Mouse (Mus musculus) neural tube, embryonic 10.5 days (tissue): ENCODE results near the gene Tmcc1.
"Not testable (repeated sequence)": the region's sequence is repeated elsewhere in the genome, so short reads cannot be mapped to it uniquely, and the experiment has no call there.

Source experiments
- DNase-seq: peaks from one replicate; pipeline ENCODE4 v3.0.0-alpha.2; 2017; ENCODE audit warnings: low spot score; ENCODE audit errors: extremely low spot score

The Tmcc1 gene

DNA sequence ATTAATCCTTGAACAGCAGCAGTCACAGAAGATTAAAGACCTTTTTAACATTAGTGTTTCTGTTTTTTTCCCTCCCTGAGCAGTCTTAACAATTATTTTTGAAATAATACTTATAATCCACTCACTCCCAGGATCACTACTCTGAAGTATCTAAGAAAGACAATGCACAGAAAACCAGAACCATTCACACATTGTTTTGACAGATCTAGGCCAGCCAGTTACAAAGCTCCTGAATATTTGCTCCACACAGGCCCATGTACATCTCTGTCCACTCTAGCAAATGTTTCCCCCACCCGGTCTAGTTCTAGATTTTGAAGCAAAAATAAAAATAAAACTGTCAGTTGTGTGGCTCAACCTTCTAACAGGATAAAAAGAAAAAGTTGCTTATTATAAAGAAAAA is 45.9 kb downstream of the Tmcc1 start:
- DNase-seq = no peak

DNA sequence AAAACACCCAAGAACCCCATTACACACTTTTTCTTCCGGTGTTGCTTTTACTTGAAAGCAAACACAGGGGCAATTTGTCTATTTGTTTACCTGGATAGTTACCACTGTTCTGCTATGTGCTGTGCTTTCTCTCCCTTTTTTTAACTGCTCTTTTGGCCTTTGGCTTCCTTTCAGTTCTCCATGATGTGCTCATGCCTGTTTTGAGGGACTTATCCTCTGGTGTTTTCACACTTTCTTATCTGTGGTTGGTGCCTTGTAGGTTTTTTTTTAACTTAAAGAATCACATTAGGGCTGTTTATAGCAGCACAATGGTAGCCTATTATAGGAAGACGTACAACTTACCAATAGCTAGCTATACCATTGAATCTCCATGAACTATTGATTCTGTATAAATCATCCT is 51.6 kb downstream of the Tmcc1 start:
- DNase-seq = no peak

DNA sequence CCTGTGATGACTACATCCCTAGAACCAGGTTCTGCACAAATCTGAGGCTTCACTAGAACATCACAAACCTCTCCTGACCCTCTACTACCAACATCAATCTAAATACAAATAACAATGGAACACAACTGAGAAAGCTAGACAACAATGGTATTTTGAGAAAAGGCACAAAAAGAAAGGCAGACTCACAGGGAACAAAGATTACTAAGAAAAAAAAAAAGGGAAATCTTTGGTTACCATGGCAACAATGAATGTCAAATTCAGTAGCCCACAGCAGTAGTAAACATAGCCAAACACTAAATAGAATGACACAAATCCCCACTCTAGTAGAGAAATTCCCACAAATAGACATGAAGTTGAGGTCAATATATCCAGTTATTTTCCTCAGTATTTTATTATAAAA is 52.5 kb downstream of the Tmcc1 start:
- DNase-seq = no peak

- DNase-seq = no peak
Measured at GRCm38 (mm10) chr6:116139143-116139856, 54.0 kb downstream of the Tmcc1 start.

DNA sequence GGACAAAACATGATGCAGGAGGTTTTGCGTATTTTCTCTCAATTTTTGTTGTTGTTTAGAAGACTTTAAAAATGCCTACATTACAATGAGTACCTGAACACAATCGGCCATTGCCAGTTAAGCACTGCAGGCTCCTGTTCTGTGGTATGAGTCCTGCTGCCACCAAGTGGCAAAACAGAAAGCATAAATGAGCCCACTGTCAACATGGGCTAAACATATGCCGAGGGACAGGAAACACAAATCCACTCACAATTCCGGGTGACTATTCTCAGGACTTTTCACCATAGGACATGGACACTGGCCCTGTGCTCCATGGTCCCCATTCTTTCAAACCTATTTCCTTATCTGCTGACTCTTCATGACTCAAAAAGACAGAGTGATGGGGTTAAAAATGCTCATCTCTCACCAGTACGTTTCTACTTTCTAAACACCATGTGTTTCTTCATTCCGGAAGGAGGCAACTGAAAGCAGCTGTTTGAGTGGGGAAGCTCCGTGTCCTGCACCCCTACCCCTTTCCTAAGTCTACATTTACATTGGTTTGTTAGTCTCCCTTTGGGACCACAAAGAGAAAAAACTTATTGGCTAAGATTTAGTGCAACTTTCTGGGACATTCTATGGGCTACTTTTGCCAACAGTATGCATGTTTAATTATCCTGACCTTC is 57.2 kb downstream of the Tmcc1 start:
- no peak for DNase-seq

- no peak for DNase-seq
Measured at GRCm38 (mm10) chr6:116133756-116134155, 59.5 kb downstream of the Tmcc1 start.

- no peak for DNase-seq
Measured at GRCm38 (mm10) chr6:116131771-116132170, 61.5 kb downstream of the Tmcc1 start.

DNA sequence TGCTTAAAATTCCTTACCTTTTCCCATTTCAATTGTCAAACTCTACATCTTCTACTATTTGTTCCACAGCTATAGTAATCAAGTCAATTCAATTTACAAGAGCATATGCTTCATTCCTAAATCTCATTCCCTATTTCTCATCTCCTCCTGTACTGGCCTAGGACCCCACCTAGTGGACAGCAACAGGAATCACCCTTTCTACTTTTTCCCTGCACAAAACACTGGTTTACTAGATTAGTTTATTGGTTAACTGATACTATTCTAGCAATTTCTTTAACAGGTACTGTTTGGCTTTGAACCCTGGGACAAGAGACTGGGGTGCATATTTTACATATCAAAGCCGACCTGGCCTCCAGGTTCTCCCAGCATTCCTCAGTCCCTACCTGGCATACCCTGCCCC is 64.6 kb downstream of the Tmcc1 start:
- DNase-seq = no peak

DNA sequence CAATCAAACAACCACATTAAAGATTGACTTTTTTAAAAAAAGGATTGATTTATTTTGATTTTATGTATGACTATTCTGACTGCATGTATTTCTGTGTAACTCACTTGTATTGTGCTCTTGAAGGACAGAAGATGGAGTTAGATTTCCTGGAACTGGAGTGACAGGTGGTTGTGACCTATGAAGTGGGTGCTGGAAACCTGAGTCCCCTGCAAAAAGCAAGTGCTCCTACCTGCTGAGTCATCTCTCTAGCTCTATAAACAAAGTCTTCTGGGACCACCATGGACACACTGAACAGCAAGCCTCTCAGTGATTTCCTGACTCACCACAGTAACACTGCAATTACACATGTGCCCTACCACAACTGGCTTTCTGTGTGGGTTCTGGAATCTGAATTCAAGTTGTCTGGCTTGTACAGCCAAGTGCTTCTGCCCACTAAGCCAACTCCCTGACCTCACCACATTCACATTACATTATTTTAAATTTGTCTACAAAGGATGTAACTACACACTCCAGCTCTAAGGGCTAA is 65.3 kb downstream of the Tmcc1 start:
- DNase-seq = no peak

GRCm38 (mm10) chr6:116126577-116126976 is 66.7 kb downstream of the Tmcc1 start:
- DNase-seq = no peak

GRCm38 (mm10) chr6:116122881-116123280 is 70.4 kb downstream of the Tmcc1 start:
- no peak for DNase-seq

DNA sequence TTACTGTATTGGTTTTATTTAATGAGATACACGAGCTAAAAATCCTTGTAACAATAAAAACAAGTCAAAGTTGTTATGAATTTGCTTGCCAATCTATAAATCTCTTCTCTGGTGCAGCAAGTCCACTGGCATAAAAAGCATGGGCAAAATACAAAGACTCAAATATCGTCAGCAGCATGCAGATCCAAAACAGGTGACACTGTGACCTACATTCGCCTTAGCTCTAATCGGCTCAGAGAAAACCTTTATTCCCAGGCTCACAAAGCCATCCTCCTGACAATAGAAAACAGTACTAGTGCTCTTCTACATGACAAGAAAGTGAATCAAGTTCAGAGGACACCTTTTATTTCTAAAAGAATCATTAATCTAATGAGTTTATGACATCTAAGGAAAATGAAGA is 73.6 kb downstream of the Tmcc1 start:
- no peak for DNase-seq

DNA sequence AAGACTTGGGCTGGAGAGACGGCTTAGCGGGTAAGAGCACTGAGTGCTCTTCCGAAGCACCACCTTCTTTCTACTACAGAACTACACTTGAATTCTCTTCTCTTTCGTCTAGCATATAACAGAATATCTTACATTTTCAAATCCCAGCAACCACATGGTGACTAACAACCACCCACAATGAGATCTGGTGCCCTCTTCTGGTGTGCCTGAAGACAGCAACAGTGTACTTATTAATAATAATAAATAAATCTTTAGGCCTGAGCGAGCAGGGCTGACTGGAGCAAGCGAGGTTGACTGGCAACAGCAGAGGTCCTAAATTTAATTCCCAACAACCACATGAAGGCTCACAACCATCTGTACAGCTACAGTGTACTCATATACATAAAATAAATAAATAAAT is 76.7 kb downstream of the Tmcc1 start:
- not testable (repeated sequence) for DNase-seq

- DNase-seq = no peak
Measured at GRCm38 (mm10) chr6:116110588-116110987, 82.7 kb downstream of the Tmcc1 start.

DNA sequence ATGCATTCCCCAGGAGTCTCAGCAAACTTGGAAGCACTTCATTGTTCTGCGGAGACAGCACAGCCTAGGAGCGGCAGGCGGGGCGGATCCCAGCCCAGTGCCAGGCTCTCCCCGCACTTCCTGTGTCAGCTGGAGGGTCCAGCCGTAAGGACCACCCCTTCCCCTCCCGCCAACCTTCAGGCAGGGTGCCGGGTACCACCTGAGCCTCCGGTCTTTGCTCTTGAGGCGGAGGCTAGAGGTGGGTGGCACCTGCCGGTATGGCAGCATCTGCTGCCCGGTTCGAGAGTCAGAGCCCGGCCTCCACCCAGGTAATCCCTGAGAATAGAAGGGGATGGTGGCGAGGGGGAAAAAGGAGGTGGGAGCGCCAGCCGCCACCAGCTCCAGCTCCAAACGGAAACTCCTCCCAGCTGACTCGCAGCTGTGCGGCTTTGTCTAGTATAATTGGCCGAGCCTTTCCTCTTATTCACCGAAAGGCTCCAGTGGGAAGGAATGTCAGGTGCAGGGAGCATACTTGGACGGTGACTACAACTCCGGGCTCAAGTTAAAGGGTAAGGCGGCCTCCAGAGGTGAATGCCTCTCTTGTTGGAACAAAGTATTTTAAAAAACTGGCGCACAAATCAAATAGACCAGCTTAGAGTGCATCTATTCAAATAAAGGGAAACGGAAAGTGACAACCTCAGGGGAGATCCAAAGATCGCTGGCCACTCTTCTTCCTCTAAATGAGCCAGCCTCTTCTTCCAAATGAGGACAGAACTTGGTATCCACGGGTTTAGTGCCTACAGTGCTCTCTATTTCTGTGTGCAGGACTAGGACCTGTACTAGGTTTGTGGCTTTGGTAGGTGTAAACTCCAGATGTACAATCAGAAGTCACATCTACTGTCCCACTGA is 85.6 kb downstream of the Tmcc1 start:
- peak; percentile 69 for DNase-seq

- DNase-seq = no peak
Measured at GRCm38 (mm10) chr6:116106967-116107470, 86.3 kb downstream of the Tmcc1 start.

GRCm38 (mm10) chr6:116097579-116097978 is 95.7 kb downstream of the Tmcc1 start:
- no peak for DNase-seq

- no peak for DNase-seq
Measured at GRCm38 (mm10) chr6:116089402-116089801, 103.9 kb downstream of the Tmcc1 start.

DNA sequence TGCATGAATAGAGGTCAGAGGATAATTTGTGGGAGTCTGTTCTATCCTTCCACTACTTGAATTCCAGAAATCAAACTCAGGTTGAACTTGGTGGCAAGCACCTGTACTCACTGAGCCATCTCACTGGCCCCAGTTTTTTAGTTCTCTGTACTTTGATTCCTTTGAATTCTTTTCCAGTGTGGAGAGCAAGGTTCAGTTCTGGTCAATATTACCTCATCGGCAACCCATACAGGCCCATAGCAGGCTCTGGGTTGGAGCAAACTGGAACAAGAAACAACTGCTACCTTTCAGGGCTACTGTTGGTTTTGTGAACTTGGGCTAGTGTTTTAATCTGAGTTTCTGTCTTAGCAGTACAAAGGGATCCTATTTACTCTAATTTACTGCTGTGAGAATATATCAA is 107.2 kb downstream of the Tmcc1 start:
- DNase-seq = no peak

DNA sequence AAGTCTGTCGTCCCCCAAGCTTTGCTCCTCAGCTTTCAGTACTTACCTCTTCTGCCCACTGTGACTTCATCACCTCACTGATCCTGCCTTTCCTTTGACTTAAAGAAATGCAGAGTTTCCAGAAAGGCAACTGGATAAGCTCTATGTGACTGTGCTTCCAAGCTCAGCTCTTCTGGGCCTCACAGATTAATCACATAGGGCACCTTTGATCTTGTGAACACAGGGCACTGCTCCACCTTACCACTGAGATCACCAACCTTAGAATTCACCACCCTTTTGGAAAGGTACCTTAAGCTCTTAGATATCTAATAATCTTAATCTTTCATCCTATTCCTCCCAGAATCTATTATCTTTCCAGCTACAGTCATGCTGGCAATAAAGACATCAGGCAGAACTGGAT is 111.0 kb downstream of the Tmcc1 start:
- DNase-seq = no peak

DNA sequence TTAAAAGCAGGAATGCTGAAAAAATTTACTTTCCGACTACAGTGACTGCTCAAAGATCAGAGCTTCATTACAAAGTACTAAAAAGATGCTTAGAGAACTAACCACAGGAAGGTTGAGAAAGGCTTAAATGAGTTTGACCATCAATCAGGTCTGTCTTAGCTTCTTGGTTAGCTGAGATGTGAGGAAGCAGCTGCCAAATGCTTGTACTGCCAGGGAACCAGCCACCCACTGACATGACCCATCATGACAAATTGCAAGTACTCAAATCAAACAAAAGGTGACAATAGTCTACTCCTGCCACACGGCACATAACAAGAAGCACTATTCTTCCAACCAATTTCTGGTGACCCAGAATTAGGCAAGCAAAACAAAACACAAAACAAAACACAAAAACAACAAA is 111.9 kb downstream of the Tmcc1 start:
- no peak for DNase-seq

DNA sequence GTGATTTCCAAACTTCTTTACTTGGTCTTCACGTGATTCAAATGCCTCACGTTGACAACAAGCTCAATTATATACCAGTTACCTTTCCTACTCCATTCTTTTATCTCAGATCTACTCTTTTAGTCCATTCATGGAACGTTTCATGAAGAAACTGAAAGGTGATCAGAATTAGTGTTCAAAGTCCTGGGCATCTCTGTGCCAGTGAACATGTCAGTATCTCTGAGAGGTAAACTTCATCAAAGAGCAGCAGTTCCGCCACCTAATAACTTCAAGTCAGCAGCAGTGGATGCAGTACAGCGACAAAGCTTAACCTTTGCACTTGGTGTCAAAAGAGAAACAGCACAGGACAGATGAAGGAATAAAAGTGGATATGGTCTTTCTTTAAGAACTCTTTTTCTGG is 112.5 kb downstream of the Tmcc1 start:
- no peak for DNase-seq
